18 mouse cellular contexts compared by ENCODE assay signal in the genomic region with DNA sequence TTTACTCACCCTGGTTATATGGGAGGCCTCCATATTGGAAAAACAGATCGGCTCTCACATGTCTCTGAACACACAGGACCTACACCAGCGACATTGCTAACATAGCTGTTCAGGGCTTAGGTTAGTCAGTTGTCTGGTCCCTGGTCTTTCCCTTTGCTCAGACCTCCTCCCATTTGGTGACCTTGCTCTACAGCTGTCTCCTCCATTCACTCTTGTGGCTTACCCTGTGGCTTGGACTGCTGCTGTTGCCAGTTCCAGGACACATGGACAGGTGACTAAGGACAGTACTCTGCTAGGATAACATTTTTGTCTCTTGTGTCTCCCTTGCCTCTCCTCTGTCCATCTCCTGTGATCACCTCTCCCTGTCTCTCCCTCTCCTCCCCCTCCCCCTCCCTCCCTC. TPM values are rescaled to one million over a fixed set of nuclear protein-coding genes. Genes with fewer than 3 reads are reported as not detected.
"Had no signal": no experiment of that assay in that cellular context is flagged by ENCODE, and none has a peak within 500 bp of the region (broad histone marks: within the 10 kb centered on the region; RNA-seq: fewer than 3 reads in every experiment).

No protein-coding gene starts in this region.

- H3K4me1 ChIP-seq: midbrain, embryonic 10.5 days; midbrain, embryonic 12.5 days; stomach, embryonic 15.5 days had no signal

- H3K4me2 ChIP-seq: lung, embryonic 14.5 days; midbrain, embryonic 12.5 days; neural tube, embryonic 12.5 days; stomach, embryonic 15.5 days had no signal

- DNase-seq: lung, adult 18-20 months; lung, embryonic 14.5 days; lung, postnatal 10 days; lung, postnatal 4 days; midbrain, embryonic 14.5 days; right cerebral cortex, postnatal 14 days; thymus, adult 2 months; thymus, postnatal 14 days; thymus, postnatal 4 days had no signal

- ATAC-seq: midbrain, embryonic 16.5 days had no signal

- H3K4me3 ChIP-seq: midbrain, embryonic 10.5 days; midbrain, embryonic 12.5 days; neural tube, embryonic 12.5 days; stomach, embryonic 15.5 days had no signal

- H3K36me3 ChIP-seq: midbrain, embryonic 10.5 days; midbrain, embryonic 12.5 days; neural tube, embryonic 12.5 days; stomach, embryonic 15.5 days had no signal

- H3K27ac ChIP-seq: midbrain, embryonic 10.5 days; midbrain, embryonic 12.5 days; neural tube, embryonic 12.5 days; stomach, embryonic 15.5 days; stomach, postnatal 0 days had no signal

- H3K27me3 ChIP-seq: midbrain, embryonic 12.5 days; neural tube, embryonic 12.5 days; stomach, embryonic 15.5 days had no signal

- H3K9ac ChIP-seq: lung, embryonic 14.5 days; midbrain, embryonic 12.5 days; neural tube, embryonic 12.5 days; stomach, embryonic 15.5 days had no signal

- H3K9me3 ChIP-seq: midbrain, embryonic 10.5 days; midbrain, embryonic 12.5 days; neural tube, embryonic 12.5 days; stomach, embryonic 15.5 days had no signal

RNA-seq across cellular contexts. Expression of gene Ccdc3, which starts 29.2 kb away (rescaled TPM):
- total RNA-seq: megakaryocyte, adult 5-6 weeks; megakaryocyte-erythroid progenitor cell, adult 5-6 weeks; neutrophil, adult 5-6 weeks had no signal
